Mouse (Mus musculus): ENCODE data around the gene Soga1.

Soga1 gene

GRCm38 (mm10) chr2:157035371-157035770 is 43.7 kb downstream of the Soga1 start:
- no peak for DNase-seq

GRCm38 (mm10) chr2:157030804-157031203 is 48.2 kb downstream of the Soga1 start:
- peak; percentile 95 for DNase-seq

- no peak for DNase-seq
These were observed 50.8 kb downstream of the Soga1 start for GRCm38 (mm10) chr2:157028261-157028660.

GRCm38 (mm10) chr2:157027106-157028008 is 51.7 kb downstream of the Soga1 start:
- no peak for DNase-seq

- no peak for DNase-seq
These were observed 57.9 kb downstream of the Soga1 start for GRCm38 (mm10) chr2:157021156-157021555.

- DNase-seq, result no peak
These were observed 59.8 kb downstream of the Soga1 start for GRCm38 (mm10) chr2:157019228-157019627.

- DNase-seq, result no peak
These were observed 62.4 kb downstream of the Soga1 start for GRCm38 (mm10) chr2:157016529-157017270.

GRCm38 (mm10) chr2:157012341-157012740 is 66.7 kb downstream of the Soga1 start:
- no peak for DNase-seq

- DNase-seq, result no peak
These were observed 68.3 kb downstream of the Soga1 start for GRCm38 (mm10) chr2:157010634-157011310.

GRCm38 (mm10) chr2:157010121-157010520 is 68.9 kb downstream of the Soga1 start:
- DNase-seq, result no peak

- no peak for DNase-seq
These were observed 70.5 kb downstream of the Soga1 start for GRCm38 (mm10) chr2:157008509-157008908.

GRCm38 (mm10) chr2:157007234-157007596 is 71.8 kb downstream of the Soga1 start:
- DNase-seq, result no peak

- DNase-seq, result peak; percentile 95
These were observed 72.4 kb downstream of the Soga1 start, which contains the start of gene Dsn1 for GRCm38 (mm10) chr2:157006511-157007233. TSS of gene Dsn1 (minus strand) at chr2:157007154.

GRCm38 (mm10) chr2:157002321-157002720 is 76.7 kb downstream of the Soga1 start:
- DNase-seq, result no peak

GRCm38 (mm10) chr2:156998263-156998662 is 80.8 kb downstream of the Soga1 start:
- no peak for DNase-seq

- peak; percentile 78 for DNase-seq
These were observed 82.5 kb downstream of the Soga1 start for GRCm38 (mm10) chr2:156996576-156996975.

GRCm38 (mm10) chr2:156991470-156992319 is 87.4 kb downstream of the Soga1 start, which contains the start of gene Ndrg3:
TSS of gene Ndrg3 (minus strand) at chr2:156992056.
- peak; percentile 98 for DNase-seq

- peak; percentile 29 for DNase-seq
These were observed 88.2 kb downstream of the Soga1 start for GRCm38 (mm10) chr2:156990727-156991431.

- DNase-seq, result no peak
These were observed 91.7 kb downstream of the Soga1 start for GRCm38 (mm10) chr2:156987316-156987715.

GRCm38 (mm10) chr2:156982864-156983263 is 96.2 kb downstream of the Soga1 start:
- no peak for DNase-seq

GRCm38 (mm10) chr2:156981291-156981690 is 97.8 kb downstream of the Soga1 start:
- DNase-seq, result no peak
